Mouse (Mus musculus) gastrocnemius, adult 8-10 months (tissue): ENCODE results near the gene Atg16l2. TPM values are rescaled to one million over a fixed set of nuclear protein-coding genes. Genes with fewer than 3 reads are reported as not detected.

Experiments used
- DNase-seq, 2 experiments: peaks; one replicate each; pipeline ENCODE4 v3.0.0; 2022; ENCODE audit warnings: low spot score in 2 of 2
- total RNA-seq, 4 experiments: library from RNA; stranded (reverse); gene quantifications; 2 replicates each; pipeline ENCODE4 v1.2.4; 2022

Gene Atg16l2
- total RNA-seq, 4 experiments from 2014 or later, result 3.2 to 5.3 (median 4.3) TPM

GRCm38 (mm10) chr7:101321218-101321827, 19.3 kb upstream of the Atg16l2 start:
- DNase-seq, result no peak

DNA sequence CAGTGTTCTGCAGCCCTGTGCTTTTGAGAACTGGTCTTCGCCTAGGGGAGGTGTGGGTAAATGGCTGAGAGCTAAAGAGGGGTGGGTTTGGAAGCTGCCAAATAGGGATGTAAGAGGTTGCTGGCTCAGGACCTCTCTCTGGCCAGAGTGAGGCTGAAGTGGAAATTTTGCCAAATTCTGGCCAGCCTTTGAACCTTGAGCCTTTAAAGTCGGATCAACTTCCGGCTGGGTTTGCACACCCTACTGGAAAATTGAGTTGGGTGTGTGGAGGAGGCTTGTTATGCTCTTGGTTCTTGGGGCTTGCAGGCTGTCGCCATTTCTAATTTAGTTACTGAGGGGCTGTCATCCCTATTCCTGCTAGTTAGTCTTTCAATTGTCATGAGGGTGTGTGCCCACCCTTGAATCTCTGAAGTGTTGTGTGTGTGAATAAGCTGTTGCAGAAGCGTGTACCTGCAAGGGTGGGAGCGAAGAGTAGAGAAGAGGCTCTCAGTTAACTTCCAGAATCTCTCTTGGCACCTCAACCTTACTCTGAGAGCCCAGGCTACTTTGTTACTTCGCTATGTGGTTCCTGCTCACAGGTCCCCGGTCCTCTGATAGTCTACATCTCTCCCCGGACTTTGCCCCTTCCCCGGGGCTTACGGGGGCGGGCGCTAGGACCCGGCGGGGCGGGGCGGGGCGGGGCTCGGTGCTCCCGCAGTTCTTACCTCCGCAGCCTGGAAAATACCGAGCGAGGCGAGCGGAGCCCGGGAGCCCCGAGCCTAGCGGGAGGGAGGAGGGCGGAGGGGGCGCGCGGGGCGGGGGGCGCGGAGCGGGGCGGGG, 18.6 kb upstream of the Atg16l2 start:
- DNase-seq, result no peak

GRCm38 (mm10) chr7:101319796-101320195, 17.7 kb upstream of the Atg16l2 start:
- no peak for DNase-seq

DNA sequence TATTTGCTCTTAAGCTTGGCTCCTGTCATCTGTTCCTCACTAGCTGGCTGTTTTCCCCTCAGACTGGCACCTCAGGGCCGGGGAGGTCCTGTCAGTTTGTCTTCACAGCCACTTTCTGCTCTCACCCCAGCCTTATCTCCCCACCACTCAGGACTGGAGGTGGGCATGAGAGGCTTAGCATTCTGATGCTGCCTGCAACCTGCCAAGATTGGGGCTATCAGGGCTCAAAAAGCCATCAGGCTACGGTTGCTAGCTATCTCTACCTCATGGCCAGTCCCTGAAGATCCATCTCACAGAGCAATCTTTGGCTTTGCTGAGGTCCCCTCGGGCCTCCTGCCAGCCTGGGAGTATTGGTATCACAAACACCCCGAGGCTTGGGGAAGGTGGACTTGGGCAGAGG, 16.8 kb upstream of the Atg16l2 start:
- DNase-seq, result no peak

GRCm38 (mm10) chr7:101317014-101317413, 15.0 kb upstream of the Atg16l2 start, which contains the start of gene Stard10:
Gene Stard10 (plus strand): TSS chr7:101317086.
- no peak for DNase-seq

GRCm38 (mm10) chr7:101316591-101317001, 14.5 kb upstream of the Atg16l2 start:
- DNase-seq, result no peak

DNA sequence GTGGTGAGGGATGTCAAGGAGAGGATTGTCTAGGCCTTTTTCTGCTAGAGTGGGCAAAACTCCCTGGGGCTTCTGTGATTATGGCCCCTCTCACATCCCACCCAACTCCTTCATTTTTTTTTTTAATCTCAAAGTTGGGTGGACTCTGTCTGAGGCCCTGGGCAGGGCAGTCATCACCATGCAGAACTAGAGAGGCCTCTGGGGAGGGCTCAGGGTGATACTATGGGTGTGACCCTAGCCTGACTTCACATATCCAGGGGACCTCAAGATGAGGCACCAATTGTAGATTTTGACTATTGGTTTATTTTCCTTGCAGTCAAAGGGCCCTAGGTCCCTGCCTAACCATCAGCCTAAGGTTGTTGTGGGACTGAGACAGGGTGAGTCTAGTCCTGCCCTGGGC, 13.6 kb upstream of the Atg16l2 start:
- no peak for DNase-seq

DNA sequence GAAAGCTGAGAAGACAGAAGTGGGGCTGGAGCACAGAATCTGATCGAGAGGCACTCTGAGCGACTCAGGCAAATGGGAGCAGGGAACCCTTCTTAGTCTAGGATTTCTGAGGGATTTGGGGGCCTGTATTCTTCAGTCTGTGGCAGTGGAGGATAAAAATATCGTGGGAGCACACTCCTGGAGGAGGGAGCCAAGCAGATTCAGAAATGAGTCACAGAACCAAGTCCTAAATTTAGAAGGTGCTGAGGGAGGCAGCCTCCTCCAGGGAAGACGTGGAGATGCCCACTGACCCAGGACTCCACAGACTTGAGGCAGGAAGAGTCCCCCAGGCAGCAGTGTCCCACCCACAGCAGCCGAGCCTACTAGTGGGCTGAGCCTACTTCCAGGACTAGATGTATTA, 12.3 kb upstream of the Atg16l2 start:
- DNase-seq, result no peak

- no peak for DNase-seq
These were observed 11.0 kb upstream of the Atg16l2 start for GRCm38 (mm10) chr7:101313033-101313432.

DNA sequence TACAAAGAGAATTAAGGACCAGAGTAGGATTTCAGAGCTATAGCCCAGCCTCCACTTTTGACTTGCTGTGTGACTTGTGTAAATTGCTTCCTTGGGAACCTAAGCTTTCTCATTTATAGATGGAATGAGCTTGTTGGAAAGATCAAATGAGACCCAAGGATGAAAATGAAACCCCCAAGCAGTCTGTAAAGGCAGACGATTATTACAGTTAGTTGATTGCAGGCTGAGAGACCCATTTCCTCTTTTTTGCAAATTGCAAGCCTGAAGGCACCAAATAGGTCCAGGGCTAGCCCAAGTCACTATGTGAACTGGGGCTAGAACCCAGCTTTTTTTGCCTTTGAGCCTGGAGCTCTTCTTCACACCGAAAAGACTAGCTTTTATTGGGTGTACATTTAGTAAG, 9.0 kb upstream of the Atg16l2 start:
- DNase-seq, result no peak

DNA sequence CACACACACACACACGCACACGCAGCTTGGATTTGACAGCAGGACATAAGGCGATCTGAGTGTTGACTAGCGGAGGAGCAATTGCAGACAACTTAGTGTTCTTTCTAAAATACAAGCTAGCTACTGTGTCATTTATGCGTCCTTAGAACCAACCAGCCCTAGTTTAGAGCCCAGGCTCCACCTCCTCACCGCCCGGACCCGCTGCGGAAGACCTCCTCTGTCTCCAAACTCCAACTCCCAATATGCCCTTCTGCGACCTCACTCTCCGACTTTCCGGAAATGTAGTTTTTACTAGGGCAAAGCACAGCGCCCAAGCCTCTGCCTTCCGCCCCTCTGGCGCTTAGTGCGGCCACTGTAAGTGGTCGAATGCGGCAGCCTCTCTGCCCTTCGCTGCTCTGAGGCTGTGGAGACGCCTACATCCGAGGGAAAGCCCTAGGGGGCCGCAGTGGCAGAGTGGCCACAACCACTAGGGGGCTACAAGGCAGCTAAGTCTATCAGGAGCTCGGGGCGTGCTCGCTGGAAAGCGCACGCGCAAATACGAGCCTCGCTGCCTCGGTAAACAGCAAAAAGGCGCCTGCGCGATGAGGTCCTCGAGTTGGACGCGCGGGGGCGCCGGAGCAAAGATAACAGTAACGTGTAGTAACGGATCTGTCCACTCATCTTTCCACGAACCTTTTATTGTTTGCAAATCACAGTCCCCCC, 8.4 kb upstream of the Atg16l2 start:
- peak; percentile 98 to 99 for DNase-seq

DNA sequence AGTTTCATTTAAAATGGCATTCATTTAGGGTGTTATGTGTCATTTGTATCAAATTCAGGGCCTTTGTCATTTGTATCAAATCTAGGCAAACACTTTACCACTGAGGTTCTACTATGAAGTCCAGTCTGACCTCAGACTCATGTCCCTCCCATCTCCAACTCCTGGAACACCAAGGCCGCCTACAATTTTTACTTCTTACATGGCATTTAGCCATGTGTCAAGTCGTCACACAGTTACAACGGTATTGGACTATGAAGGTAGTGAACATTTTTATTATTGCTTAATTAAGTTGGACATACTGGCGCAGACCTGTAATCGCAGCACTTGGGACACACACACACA, 7.9 kb upstream of the Atg16l2 start:
- DNase-seq, result no peak

DNA sequence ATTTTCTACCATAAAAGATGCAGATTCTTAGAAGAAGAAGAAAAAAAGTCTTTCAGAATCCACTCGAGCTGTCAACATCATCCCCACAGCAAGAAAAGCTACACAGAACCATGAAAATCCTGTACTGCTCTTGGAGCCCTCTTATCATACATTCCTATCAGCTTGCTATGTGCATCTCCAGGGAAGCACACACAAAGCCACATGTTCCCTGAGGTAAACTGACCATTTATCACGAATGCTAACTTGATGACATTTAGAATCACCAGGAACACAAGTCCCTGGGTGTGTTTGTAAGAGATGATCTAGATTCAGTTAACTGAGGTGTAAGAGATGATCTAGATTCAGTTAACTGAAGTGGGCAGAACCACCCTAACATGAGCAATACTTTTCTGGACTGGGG, 4.8 kb upstream of the Atg16l2 start:
- no peak for DNase-seq

DNA sequence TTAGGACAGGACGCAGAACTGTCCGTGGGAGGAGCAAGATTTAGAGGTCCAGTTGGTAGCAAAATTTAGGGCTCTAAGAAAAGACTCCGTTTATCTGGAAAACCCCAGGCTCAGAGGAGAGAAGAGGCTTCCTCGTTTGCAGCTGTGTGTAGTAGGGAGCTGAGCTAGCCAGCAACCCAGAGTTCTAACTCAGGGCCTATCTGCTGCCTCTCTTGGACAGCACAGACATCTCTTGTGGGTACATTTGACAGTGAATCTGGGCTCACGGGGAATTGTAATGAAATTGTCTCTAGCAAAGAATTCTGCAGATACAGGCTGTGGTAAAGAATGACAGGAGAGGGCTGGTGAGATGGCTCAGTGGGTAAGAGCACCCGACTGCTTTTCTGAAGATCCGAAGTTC, 640 bp upstream of the Atg16l2 start:
- no peak for DNase-seq

- no peak for DNase-seq
These were observed 630 bp downstream of the Atg16l2 start for GRCm38 (mm10) chr7:101301361-101301880.

- DNase-seq, result no peak
These were observed 3.7 kb downstream of the Atg16l2 start for GRCm38 (mm10) chr7:101298375-101298774.

DNA sequence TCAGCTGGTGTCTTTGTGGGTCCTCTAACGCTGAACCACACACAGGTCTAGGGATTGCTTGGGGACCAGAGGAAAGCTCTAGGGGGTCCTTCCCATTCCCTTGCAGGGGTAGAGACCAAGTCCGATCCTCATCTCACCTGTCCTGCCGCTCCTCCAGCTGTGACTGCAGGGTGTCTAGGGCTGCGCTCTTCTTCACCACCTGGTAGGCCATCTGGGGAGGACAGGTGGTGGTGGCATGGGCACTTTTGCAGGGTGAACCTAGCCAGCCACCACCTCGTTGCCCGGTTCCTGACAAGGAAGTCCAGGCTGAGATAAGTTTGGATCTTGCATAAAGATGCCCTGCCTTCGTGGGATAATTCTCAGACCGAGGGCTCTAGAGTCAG, 5.0 kb downstream of the Atg16l2 start:
- DNase-seq, result no peak

- no peak for DNase-seq
These were observed 5.6 kb downstream of the Atg16l2 start for GRCm38 (mm10) chr7:101296252-101297022.

DNA sequence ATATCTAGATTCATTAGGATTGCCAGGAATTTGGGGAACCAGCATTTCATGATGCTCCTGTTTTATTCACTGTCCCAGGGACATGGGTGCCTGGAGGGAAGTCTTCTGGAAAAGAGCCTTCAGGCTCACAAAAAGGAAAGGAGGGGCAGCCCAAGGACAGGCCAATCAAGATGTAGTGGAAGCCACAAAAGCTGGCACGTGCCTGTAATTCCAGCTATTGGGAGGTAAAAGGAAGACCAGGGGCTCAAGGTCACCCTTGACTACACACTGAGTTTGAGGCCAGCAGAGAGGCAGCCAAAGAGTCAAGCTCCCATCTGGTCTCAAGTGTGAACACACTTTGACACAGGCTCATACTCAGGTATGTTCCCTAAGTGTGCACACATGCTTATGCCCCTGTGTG, 6.6 kb downstream of the Atg16l2 start:
- DNase-seq, result no peak

GRCm38 (mm10) chr7:101293611-101294010, 8.4 kb downstream of the Atg16l2 start:
- DNase-seq, result no peak

- DNase-seq, result no peak
These were observed 8.9 kb downstream of the Atg16l2 start for GRCm38 (mm10) chr7:101293138-101293537.

DNA sequence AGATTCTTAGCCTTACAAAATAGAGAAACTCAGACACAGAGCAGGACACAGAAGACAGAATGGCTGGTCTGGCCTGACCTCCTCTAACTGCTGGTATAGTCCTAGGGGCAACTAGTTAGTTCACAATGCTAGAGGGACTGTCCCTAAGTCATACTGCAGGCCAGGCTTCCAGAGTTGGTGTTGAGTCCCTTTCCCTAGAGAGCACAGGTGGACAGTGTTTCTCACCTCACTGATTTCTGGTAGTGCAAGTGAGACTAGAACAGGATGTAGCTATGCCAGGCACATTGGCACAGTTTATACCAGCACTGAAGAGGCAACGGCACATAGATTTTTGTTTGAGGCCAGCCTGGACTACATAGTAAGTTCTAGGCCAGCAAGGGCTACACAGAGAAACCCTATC, 9.4 kb downstream of the Atg16l2 start:
- DNase-seq, result no peak
